Mouse (Mus musculus) frontal cortex, adult 2 months (tissue): ENCODE results near the gene 5330417C22Rik. TPM values are rescaled to one million over a fixed set of nuclear protein-coding genes. Genes with fewer than 3 reads are reported as not detected.
A peak's percentile ranks its signal among the peaks of the same experiment; 100 is the strongest.
"Not testable (repeated sequence)": the region's sequence is repeated elsewhere in the genome, so short reads cannot be mapped to it uniquely, and the experiment has no call there.

Experiments
- DNase-seq, 2 experiments: peaks; one replicate each; pipeline ENCODE4 v3.0.0; 2022; ENCODE audit warnings: low spot score in 1 of 2; ENCODE audit errors: extremely low spot score in 1 of 2
- polyA plus RNA-seq: library from polyadenylated mRNA; depleted of rRNA; stranded (reverse); fragments of >200 nt; gene quantifications from 2 replicates; pipeline ENCODE4 v1.2.3, GENCODE M21; 2012; rRNA removed

Gene 5330417C22Rik
- 20.0 and 21.7 TPM in 2 replicates for polyA plus RNA-seq

- DNase-seq, result peak; percentile 91 to 92
Observed at GRCm38 (mm10) chr3:108536517-108537260, at the start of gene 5330417C22Rik. TSS of gene 5330417C22Rik (minus strand) at chr3:108536536.

GRCm38 (mm10) chr3:108584580-108584979 is 48.2 kb upstream of the 5330417C22Rik start:
- no peak for DNase-seq

- DNase-seq, result no peak
Observed at GRCm38 (mm10) chr3:108574018-108574417, 37.7 kb upstream of the 5330417C22Rik start.

GRCm38 (mm10) chr3:108572309-108573010 is 36.1 kb upstream of the 5330417C22Rik start:
- no peak for DNase-seq

GRCm38 (mm10) chr3:108571443-108572294 is 35.3 kb upstream of the 5330417C22Rik start, which contains the start of gene Taf13:
TSS of gene Taf13 (plus strand) at chr3:108571698.
- DNase-seq, result peak; percentile 94 to 99

- DNase-seq, result no peak
Observed at GRCm38 (mm10) chr3:108570813-108571212, 34.5 kb upstream of the 5330417C22Rik start.

GRCm38 (mm10) chr3:108569636-108570035 is 33.3 kb upstream of the 5330417C22Rik start:
- not testable (repeated sequence) for DNase-seq

GRCm38 (mm10) chr3:108567990-108568877 is 31.9 kb upstream of the 5330417C22Rik start:
- DNase-seq, result no peak

GRCm38 (mm10) chr3:108563309-108563708 is 27.0 kb upstream of the 5330417C22Rik start:
- DNase-seq, result peak; percentile 64 to 89

GRCm38 (mm10) chr3:108562777-108563271 is 26.5 kb upstream of the 5330417C22Rik start:
- no peak for DNase-seq

GRCm38 (mm10) chr3:108562133-108562730 is 25.9 kb upstream of the 5330417C22Rik start, which contains the start of gene Tmem167b:
TSS of gene Tmem167b (minus strand) at chr3:108562466.
- peak; percentile 97 to 99 for DNase-seq

GRCm38 (mm10) chr3:108557888-108558287 is 21.6 kb upstream of the 5330417C22Rik start:
- no peak for DNase-seq

- DNase-seq, result peak; percentile 91 to 98
Observed at GRCm38 (mm10) chr3:108554587-108555312, 18.4 kb upstream of the 5330417C22Rik start.

- no peak for DNase-seq
Observed at GRCm38 (mm10) chr3:108554111-108554561, 17.8 kb upstream of the 5330417C22Rik start.

- no peak for DNase-seq
Observed at GRCm38 (mm10) chr3:108542299-108542698, 6.0 kb upstream of the 5330417C22Rik start.

GRCm38 (mm10) chr3:108537303-108537702 is 967 bp upstream of the 5330417C22Rik start:
- DNase-seq, result peak; percentile 89 to 95

- no peak for DNase-seq
Observed at GRCm38 (mm10) chr3:108535896-108536516, 330 bp downstream of the 5330417C22Rik start.

- DNase-seq, result no peak
Observed at GRCm38 (mm10) chr3:108533951-108534350, 2.4 kb downstream of the 5330417C22Rik start, which contains the start of gene 1700013F07Rik. TSS of gene 1700013F07Rik (plus strand) at chr3:108534150.
